ENCODE assay signal across 10 mouse cellular contexts in genomic region chr8:45994111-45994510, GRCm38 (mm10). TPM values are rescaled to one million over a fixed set of nuclear protein-coding genes. Genes with fewer than 3 reads are reported as not detected.
DNase-seq lines count a peak whose midpoint lies in the region; ATAC-seq and TF ChIP-seq lines count a peak whose summit lies in the region.
"Had no signal": no experiment of that assay in that cellular context is flagged by ENCODE, and none has a peak within 500 bp of the region (broad histone marks: within the 10 kb centered on the region; RNA-seq: fewer than 3 reads in every experiment).

No protein-coding gene starts in this region.

- H3K9ac ChIP-seq in forebrain, embryonic 16.5 days (replicated peaks; ENCODE audit: low read depth, low read length): no peak overlapping the region
- H3K9ac ChIP-seq: hindbrain, embryonic 13.5 days had no signal

- no peak overlapping the region for H3K4me2 ChIP-seq in forebrain, embryonic 16.5 days (ENCODE audit: low read length)
- H3K4me2 ChIP-seq: hindbrain, embryonic 13.5 days had no signal

- peaks cover 17% of the 10 kb centered on the region for H3K36me3 ChIP-seq in forebrain, embryonic 16.5 days (ENCODE audit: control insufficient read depth, insufficient read depth)

- H3K27me3 ChIP-seq in forebrain, embryonic 16.5 days (replicated peaks; ENCODE audit: control insufficient read depth, insufficient read depth, low read length): no peaks in the 10 kb centered on the region
- H3K27me3 ChIP-seq: hindbrain, embryonic 13.5 days had no signal

- H3K4me3 ChIP-seq in layer of hippocampus, adult 2 months: no peak overlapping the region
- no peak overlapping the region for H3K4me3 ChIP-seq in bone marrow, adult 2 months (replicated peaks; ENCODE audit: control insufficient read depth, low read depth, low read length)
- H3K4me3 ChIP-seq in forebrain, embryonic 16.5 days (replicated peaks; ENCODE audit: low read length): no peak overlapping the region
- H3K4me3 ChIP-seq: hindbrain, embryonic 13.5 days had no signal

- DNase-seq in layer of hippocampus, adult 2 months (ENCODE audit: low spot score in 2 of 2): no peak
- DNase-seq in layer of hippocampus, adult 9-10 months (ENCODE audit: low spot score): no peak
- DNase-seq in adrenal gland, adult 18-20 months (ENCODE audit: low spot score in 2 of 2): no peak
- no peak for DNase-seq in gastrocnemius, postnatal 36 days

- intact Hi-C loops in gastrocnemius, postnatal 36 days (cut with DNase I): no loop called here

- TF ChIP-seq POLR2A in bone marrow, adult 2 months (IDR thresholded peaks at IDR 0.05; ENCODE audit: borderline replicate concordance, control insufficient read depth, low read depth, low read length): no peak

- H3K9me3 ChIP-seq in forebrain, embryonic 16.5 days (ENCODE audit: control insufficient read depth, low read length): no peaks in the 10 kb centered on the region
- H3K9me3 ChIP-seq: hindbrain, embryonic 13.5 days had no signal

- peaks cover under 1% of the 10 kb centered on the region for H3K4me1 ChIP-seq in bone marrow, adult 2 months (ENCODE audit: control insufficient read depth, insufficient read depth, low read length)
- peaks cover 2% of the 10 kb centered on the region for H3K4me1 ChIP-seq in forebrain, embryonic 16.5 days (replicated peaks; ENCODE audit: control insufficient read depth, insufficient read depth, low read length)

- peak; percentile 63 for ATAC-seq in CD4-positive, CD25-positive, alpha-beta regulatory T cell, adult 4 months
- peak; percentile 59; the same call in 1 of the 2 replicates for ATAC-seq in neutrophil, adult 5-6 weeks (ENCODE audit: extremely low read depth, insufficient number of reproducible peaks, low FRiP score, poor library complexity, severe bottlenecking)
- ATAC-seq in forebrain, embryonic 16.5 days: no peak

- no peak overlapping the region for H3K27ac ChIP-seq in layer of hippocampus, adult 2 months
- H3K27ac ChIP-seq in bone marrow, adult 2 months (ENCODE audit: control insufficient read depth, insufficient read depth, low read depth, low read length, poor library complexity): no peak overlapping the region
- no peak overlapping the region for H3K27ac ChIP-seq in forebrain, embryonic 16.5 days (ENCODE audit: low read length)
- H3K27ac ChIP-seq: hindbrain, embryonic 13.5 days had no signal

- WGBS in bone marrow, adult 2 months: 88% methylated on average over 2 of the region's 2 CpGs
- 97% methylated on average over 2 of the region's 2 CpGs for WGBS in forebrain, embryonic 16.5 days

- peak; percentile 64 for TF ChIP-seq CTCF in layer of hippocampus, adult 2 months (conservative IDR thresholded peaks at IDR 0.05)
- TF ChIP-seq CTCF in bone marrow, adult 2 months (IDR thresholded peaks at IDR 0.05; ENCODE audit: control insufficient read depth, insufficient read depth, low read length): peak; percentile 39; the same call in 1 of the 2 replicates

RNA-seq across cellular contexts. Expression of gene Lrp2bp, which starts 5.0 kb away (rescaled TPM):
- total RNA-seq in layer of hippocampus, adult 2 months (2021): under 1 TPM in 1 of 2 experiments, not detected in 1; 0.29 TPM
- 1 to 10 TPM in 1 of 2 experiments, under 1 TPM in 1; 0.22 to 1.4 TPM for polyA plus RNA-seq in CD4-positive, CD25-positive, alpha-beta regulatory T cell, adult 4 months (2017; shearing (Covaris generic))
- polyA plus RNA-seq in bone marrow, adult 2 months (2011; ENCODE audit: insufficient read depth, insufficient read length, low replicate concordance, missing spikeins): not detected in 2 replicates
- 0.23 and 0.25 TPM in 2 replicates for total RNA-seq in neutrophil, adult 5-6 weeks (2017)
- not detected for total RNA-seq in adrenal gland, adult 18-20 months (2021)
- 0.24 and 0.72 TPM in 2 replicates for polyA plus RNA-seq in forebrain, embryonic 16.5 days (2015; fragmentation: Nextera tagmentation; extraction: Ambion mirVana)
- 1 to 10 TPM in 1 of 2 experiments, under 1 TPM in 1; 0.94 to 2.9 TPM for total RNA-seq in gastrocnemius, postnatal 36 days (2021)
- polyA plus RNA-seq: macrophage had no signal

RNA-seq across cellular contexts. Expression of gene Ankrd37, which starts 11.4 kb away (rescaled TPM):
- 10 to 100 TPM in 1 of 2 experiments, 1 to 10 TPM in 1; 9.1 to 11.2 TPM for total RNA-seq in layer of hippocampus, adult 2 months (2021)
- 10 to 100 TPM; 13.0 to 15.2 TPM for polyA plus RNA-seq in CD4-positive, CD25-positive, alpha-beta regulatory T cell, adult 4 months (2017; shearing (Covaris generic))
- polyA plus RNA-seq in bone marrow, adult 2 months (2011; ENCODE audit: insufficient read depth, insufficient read length, low replicate concordance, missing spikeins): 9.0 TPM in 1 of 2 replicates, not detected in the other
- total RNA-seq in neutrophil, adult 5-6 weeks (2017): 41.3 and 43.2 TPM in 2 replicates
- total RNA-seq in adrenal gland, adult 18-20 months (2021): 1 to 10 TPM; 1.2 to 1.5 TPM
- 24.0 and 26.1 TPM in 2 replicates for polyA plus RNA-seq in forebrain, embryonic 16.5 days (2015; fragmentation: Nextera tagmentation; extraction: Ambion mirVana)
- 1 to 10 TPM; 1.9 to 2.0 TPM for total RNA-seq in gastrocnemius, postnatal 36 days (2021)

RNA-seq across cellular contexts. Expression of gene Ufsp2, which starts 18.8 kb away (rescaled TPM):
- 10 to 100 TPM; 48.2 to 51.3 TPM for total RNA-seq in layer of hippocampus, adult 2 months (2021)
- 10 to 100 TPM; 72.1 to 78.7 TPM for polyA plus RNA-seq in CD4-positive, CD25-positive, alpha-beta regulatory T cell, adult 4 months (2017; shearing (Covaris generic))
- polyA plus RNA-seq in bone marrow, adult 2 months (2011; ENCODE audit: insufficient read depth, insufficient read length, low replicate concordance, missing spikeins): 12.7 and 23.3 TPM in 2 replicates
- total RNA-seq in neutrophil, adult 5-6 weeks (2017): 59.1 and 70.5 TPM in 2 replicates
- 10 to 100 TPM; 44.6 to 59.5 TPM for total RNA-seq in adrenal gland, adult 18-20 months (2021)
- 57.8 and 59.8 TPM in 2 replicates for polyA plus RNA-seq in forebrain, embryonic 16.5 days (2015; fragmentation: Nextera tagmentation; extraction: Ambion mirVana)
- total RNA-seq in gastrocnemius, postnatal 36 days (2021): 10 to 100 TPM; 34.8 to 39.5 TPM

RNA-seq across cellular contexts. Expression of gene 1700029J07Rik, which starts 19.1 kb away (rescaled TPM):
- 1 to 10 TPM; 2.4 to 3.3 TPM for total RNA-seq in layer of hippocampus, adult 2 months (2021)
- polyA plus RNA-seq in CD4-positive, CD25-positive, alpha-beta regulatory T cell, adult 4 months (2017; shearing (Covaris generic)): 1 to 10 TPM; 1.9 to 3.2 TPM
- 0.54 and 3.3 TPM in 2 replicates for polyA plus RNA-seq in bone marrow, adult 2 months (2011; ENCODE audit: insufficient read depth, insufficient read length, low replicate concordance, missing spikeins)
- total RNA-seq in neutrophil, adult 5-6 weeks (2017): 6.8 and 8.8 TPM in 2 replicates
- total RNA-seq in adrenal gland, adult 18-20 months (2021): 1 to 10 TPM; 2.4 to 2.7 TPM
- polyA plus RNA-seq in forebrain, embryonic 16.5 days (2015; fragmentation: Nextera tagmentation; extraction: Ambion mirVana): 5.0 and 5.2 TPM in 2 replicates
- total RNA-seq in gastrocnemius, postnatal 36 days (2021): under 1 TPM; 0.27 to 0.31 TPM

RNA-seq across cellular contexts. Expression of gene Ccdc110, which starts 59.7 kb away (rescaled TPM):
- under 1 TPM; 0.61 to 0.69 TPM for total RNA-seq in layer of hippocampus, adult 2 months (2021)
- polyA plus RNA-seq in CD4-positive, CD25-positive, alpha-beta regulatory T cell, adult 4 months (2017; shearing (Covaris generic)): not detected
- polyA plus RNA-seq in bone marrow, adult 2 months (2011; ENCODE audit: insufficient read depth, insufficient read length, low replicate concordance, missing spikeins): not detected in 2 replicates
- not detected in 2 replicates for total RNA-seq in neutrophil, adult 5-6 weeks (2017)
- not detected for total RNA-seq in adrenal gland, adult 18-20 months (2021)
- 0.37 TPM in 1 of 2 replicates, not detected in the other for polyA plus RNA-seq in forebrain, embryonic 16.5 days (2015; fragmentation: Nextera tagmentation; extraction: Ambion mirVana)
- not detected for total RNA-seq in gastrocnemius, postnatal 36 days (2021)
- polyA plus RNA-seq: macrophage had no signal
